Mouse (Mus musculus): Measurements from ENCODE around the gene Cd80.
A peak's percentile ranks its signal among the peaks of the same experiment; 100 is the strongest.

The Cd80 gene

GRCm38 (mm10) chr16:38448458-38448857 is 6.9 kb upstream of the Cd80 start:
- DNase-seq (ENCODE audit: low spot score in 2 of 2) = no peak

GRCm38 (mm10) chr16:38450707-38451106 is 4.7 kb upstream of the Cd80 start:
- DNase-seq (ENCODE audit: low spot score in 2 of 2) = no peak

GRCm38 (mm10) chr16:38451421-38452205 is 3.7 kb upstream of the Cd80 start:
- DNase-seq (ENCODE audit: low spot score in 2 of 2) = no peak

GRCm38 (mm10) chr16:38452442-38453202 is 2.7 kb upstream of the Cd80 start, which contains the start of gene Adprh:
Gene Adprh (minus strand): TSS chr16:38452703.
- peak; percentile 80 to 84 for DNase-seq (ENCODE audit: low spot score in 2 of 2)

GRCm38 (mm10) chr16:38453203-38453553 is 2.2 kb upstream of the Cd80 start:
- no peak for DNase-seq (ENCODE audit: low spot score in 2 of 2)

GRCm38 (mm10) chr16:38453952-38454351 is 1.4 kb upstream of the Cd80 start:
- no peak for DNase-seq (ENCODE audit: low spot score in 2 of 2)

- no peak for DNase-seq (ENCODE audit: low spot score in 2 of 2)
Measured at GRCm38 (mm10) chr16:38454533-38455254, 667 bp upstream of the Cd80 start.

- peak in 1 of 2 experiments; percentile 20 for DNase-seq (ENCODE audit: low spot score in 2 of 2)
Measured at GRCm38 (mm10) chr16:38456812-38457567, 1.6 kb downstream of the Cd80 start.

- DNase-seq (ENCODE audit: low spot score in 2 of 2) = no peak
Measured at GRCm38 (mm10) chr16:38458600-38459280, 3.4 kb downstream of the Cd80 start.

- DNase-seq (ENCODE audit: low spot score in 2 of 2) = no peak
Measured at GRCm38 (mm10) chr16:38459990-38460389, 4.6 kb downstream of the Cd80 start.

GRCm38 (mm10) chr16:38461749-38462148 is 6.4 kb downstream of the Cd80 start:
- DNase-seq (ENCODE audit: low spot score in 2 of 2) = no peak

- no peak for DNase-seq (ENCODE audit: low spot score in 2 of 2)
Measured at GRCm38 (mm10) chr16:38462161-38462560, 6.8 kb downstream of the Cd80 start.

GRCm38 (mm10) chr16:38463305-38463704 is 7.9 kb downstream of the Cd80 start:
- no peak for DNase-seq (ENCODE audit: low spot score in 2 of 2)

- DNase-seq (ENCODE audit: low spot score in 2 of 2) = no peak
Measured at GRCm38 (mm10) chr16:38466089-38466488, 10.7 kb downstream of the Cd80 start.

- no peak for DNase-seq (ENCODE audit: low spot score in 2 of 2)
Measured at GRCm38 (mm10) chr16:38467091-38467916, 11.9 kb downstream of the Cd80 start.

GRCm38 (mm10) chr16:38467917-38468705 is 12.8 kb downstream of the Cd80 start:
- DNase-seq (ENCODE audit: low spot score in 2 of 2) = no peak

- DNase-seq (ENCODE audit: low spot score in 2 of 2) = no peak
Measured at GRCm38 (mm10) chr16:38468706-38469018, 13.3 kb downstream of the Cd80 start.

- no peak for DNase-seq (ENCODE audit: low spot score in 2 of 2)
Measured at GRCm38 (mm10) chr16:38469437-38469836, 14.1 kb downstream of the Cd80 start.

- no peak for DNase-seq (ENCODE audit: low spot score in 2 of 2)
Measured at GRCm38 (mm10) chr16:38471697-38472506, 16.5 kb downstream of the Cd80 start.

Measured in natural killer cell, adult 2 months (primary cell).